Mouse (Mus musculus) spleen, adult 2 months (tissue): Measurements from ENCODE around the gene Nfkb2.

ENCODE experiments used
- CTCF ChIP-seq: fragments of 200-500 bp; IDR thresholded peaks from 2 replicates; pipeline ENCODE4 v1.5.1; 2011; ENCODE audit warnings: mild to moderate bottlenecking, inconsistent platforms; ENCODE audit not compliant: insufficient read depth, insufficient read length, insufficient replicate concordance; ENCODE audit errors: extremely low read depth
- POLR2A ChIP-seq: fragments of 200-500 bp; IDR thresholded peaks from 2 replicates; pipeline ENCODE4 v1.6.1; 2011; ENCODE audit warnings: low read depth, low read length, inconsistent platforms

GRCm38 (mm10) chr19:46344710-46345419, 40.7 kb downstream of the Nfkb2 start:
- TF ChIP-seq POLR2A (no peak), CTCF (no peak)
